Mouse (Mus musculus) adrenal gland, adult 2 months (tissue): ENCODE measurements around the gene Mamstr. TPM values are rescaled to one million over a fixed set of nuclear protein-coding genes. Genes with fewer than 3 reads are reported as not detected.

Source experiments
- DNase-seq: peaks from one replicate; pipeline ENCODE4 v3.0.0; 2021
- polyA plus RNA-seq: library from polyadenylated mRNA; depleted of rRNA; stranded (reverse); fragments of >200 nt; gene quantifications from 2 replicates; pipeline ENCODE4 v1.2.3, GENCODE M21; 2012; rRNA removed
- total RNA-seq, 2 experiments: library from RNA; stranded (reverse); gene quantifications; 2 replicates each; pipeline ENCODE4 v1.2.3; 2021

The Mamstr gene
- total and polyA plus RNA-seq, 3 experiments, result 3.0 to 5.8 (median 5.1) TPM

GRCm38 (mm10) chr7:45693921-45694591 is 54.3 kb downstream of the Mamstr start, which contains the start of gene Sec1:
Sec1 (minus strand) TSS chr7:45694402.
- no peak for DNase-seq

GRCm38 (mm10) chr7:45695098-45695497 is 55.3 kb downstream of the Mamstr start:
- DNase-seq, result no peak

Other genes starting within 250 kb of the Mamstr start
Only the 30 nearest of the 36 such genes appear.
- 10 to 100 TPM; 46.4 to 57.6 TPM for gene Gys1, start 205.1 kb upstream of the Mamstr start, total RNA-seq
- gene Gys1, start 205.1 kb upstream of the Mamstr start, polyA plus RNA-seq, result 64.0 and 82.1 TPM in 2 replicates
- gene Ruvbl2, start 201.9 kb upstream of the Mamstr start, total RNA-seq, result 10 to 100 TPM; 38.2 to 52.3 TPM
- 70.2 and 89.3 TPM in 2 replicates for gene Ruvbl2, start 201.9 kb upstream of the Mamstr start, polyA plus RNA-seq
- gene Ftl1, start 180.1 kb upstream of the Mamstr start, total RNA-seq, result 1,000 to 10,000 TPM; 1,338 to 1,480 TPM
- 7,024 and 7,397 TPM in 2 replicates for gene Ftl1, start 180.1 kb upstream of the Mamstr start, polyA plus RNA-seq
- gene Bax, start 173.1 kb upstream of the Mamstr start, total RNA-seq, result 10 to 100 TPM; 52.5 to 60.6 TPM
- gene Bax, start 173.1 kb upstream of the Mamstr start, polyA plus RNA-seq, result 148 and 158 TPM in 2 replicates
- gene Tulp2, start 158.1 kb upstream of the Mamstr start, total RNA-seq, result under 1 TPM; 0.41 to 0.75 TPM
- gene Tulp2, start 158.1 kb upstream of the Mamstr start, polyA plus RNA-seq, result 0.44 and 0.64 TPM in 2 replicates
- 10 to 100 TPM in 1 of 2 experiments, 1 to 10 TPM in 1; 2.2 to 33.5 TPM for gene Gm45808, start 153.2 kb upstream of the Mamstr start, total RNA-seq
- 0.45 TPM in 1 of 2 replicates, not detected in the other for gene Gm45808, start 153.2 kb upstream of the Mamstr start, polyA plus RNA-seq
- gene Dhdh, start 151.2 kb upstream of the Mamstr start, total RNA-seq, result 10 to 100 TPM; 55.4 to 71.1 TPM
- 17.6 and 21.4 TPM in 2 replicates for gene Dhdh, start 151.2 kb upstream of the Mamstr start, polyA plus RNA-seq
- gene Nucb1, start 129.6 kb upstream of the Mamstr start, total RNA-seq, result 100 to 1,000 TPM; 280 to 286 TPM
- 594 and 643 TPM in 2 replicates for gene Nucb1, start 129.6 kb upstream of the Mamstr start, polyA plus RNA-seq
- gene Ppp1r15a, start 113.7 kb upstream of the Mamstr start, total RNA-seq, result 10 to 100 TPM; 49.0 to 57.8 TPM
- 49.5 and 49.7 TPM in 2 replicates for gene Ppp1r15a, start 113.7 kb upstream of the Mamstr start, polyA plus RNA-seq
- gene Plekha4, start 113.6 kb upstream of the Mamstr start, total RNA-seq, result 1 to 10 TPM; 3.0 to 5.9 TPM
- 9.8 and 15.6 TPM in 2 replicates for gene Plekha4, start 113.6 kb upstream of the Mamstr start, polyA plus RNA-seq
- 1 to 10 TPM; 2.3 TPM for gene Hsd17b14, start 85.1 kb upstream of the Mamstr start, total RNA-seq
- 1.5 and 2.3 TPM in 2 replicates for gene Hsd17b14, start 85.1 kb upstream of the Mamstr start, polyA plus RNA-seq
- gene Bcat2, start 69.8 kb upstream of the Mamstr start, total RNA-seq, result 100 to 1,000 TPM; 213 to 292 TPM
- gene Bcat2, start 69.8 kb upstream of the Mamstr start, polyA plus RNA-seq, result 166 and 170 TPM in 2 replicates
- not detected for gene Fgf21, start 24.5 kb upstream of the Mamstr start, total RNA-seq
- 0.15 and 0.16 TPM in 2 replicates for gene Fgf21, start 24.5 kb upstream of the Mamstr start, polyA plus RNA-seq
- gene Fut1, start 22.7 kb upstream of the Mamstr start, total RNA-seq, result not detected
- not detected in 2 replicates for gene Fut1, start 22.7 kb upstream of the Mamstr start, polyA plus RNA-seq
- gene Izumo1, start 18.2 kb upstream of the Mamstr start, total RNA-seq, result under 1 TPM; 0.28 to 0.29 TPM
- gene Izumo1, start 18.2 kb upstream of the Mamstr start, polyA plus RNA-seq, result 0.65 and 0.89 TPM in 2 replicates
- 10 to 100 TPM; 13.5 to 20.6 TPM for gene Rasip1, start 12.5 kb upstream of the Mamstr start, total RNA-seq
- gene Rasip1, start 12.5 kb upstream of the Mamstr start, polyA plus RNA-seq, result 42.9 and 56.4 TPM in 2 replicates
- gene Fut2, start 26.4 kb downstream of the Mamstr start, total RNA-seq, result under 1 TPM in 1 of 2 experiments, not detected in 1; 0.09 TPM
- gene Fut2, start 26.4 kb downstream of the Mamstr start, polyA plus RNA-seq, result not detected in 2 replicates
- under 1 TPM in 1 of 2 experiments, not detected in 1; 0.31 TPM for gene Ntn5, start 44.0 kb downstream of the Mamstr start, total RNA-seq
- gene Ntn5, start 44.0 kb downstream of the Mamstr start, polyA plus RNA-seq, result 0.40 and 0.86 TPM in 2 replicates
- under 1 TPM; 0.29 to 0.41 TPM for gene Sec1, start 54.4 kb downstream of the Mamstr start, total RNA-seq
- gene Sec1, start 54.4 kb downstream of the Mamstr start, polyA plus RNA-seq, result 0.57 and 0.58 TPM in 2 replicates
- gene Car11, start 59.9 kb downstream of the Mamstr start, total RNA-seq, result 10 to 100 TPM; 10.9 to 18.6 TPM
- gene Car11, start 59.9 kb downstream of the Mamstr start, polyA plus RNA-seq, result 30.0 and 38.2 TPM in 2 replicates
- 100 to 1,000 TPM in 1 of 2 experiments, 10 to 100 TPM in 1; 54.3 to 225 TPM for gene Dbp, start 65.1 kb downstream of the Mamstr start, total RNA-seq
- 569 and 796 TPM in 2 replicates for gene Dbp, start 65.1 kb downstream of the Mamstr start, polyA plus RNA-seq
- 1,000 to 10,000 TPM in 1 of 2 experiments, 100 to 1,000 TPM in 1; 972 to 1,050 TPM for gene Rpl18, start 75.5 kb downstream of the Mamstr start, total RNA-seq
- 1,143 and 1,258 TPM in 2 replicates for gene Rpl18, start 75.5 kb downstream of the Mamstr start, polyA plus RNA-seq
- gene Sphk2, start 78.0 kb downstream of the Mamstr start, total RNA-seq, result 10 to 100 TPM; 38.9 to 39.5 TPM
- gene Sphk2, start 78.0 kb downstream of the Mamstr start, polyA plus RNA-seq, result 90.9 and 92.5 TPM in 2 replicates
- under 1 TPM; 0.72 to 0.86 TPM for gene Fam83e, start 81.2 kb downstream of the Mamstr start, total RNA-seq
- gene Fam83e, start 81.2 kb downstream of the Mamstr start, polyA plus RNA-seq, result 0.86 and 2.0 TPM in 2 replicates
- not detected for gene Spaca4, start 85.8 kb downstream of the Mamstr start, total RNA-seq
- not detected in 2 replicates for gene Spaca4, start 85.8 kb downstream of the Mamstr start, polyA plus RNA-seq
- 1 to 10 TPM; 6.2 to 8.6 TPM for gene Lmtk3, start 143.8 kb downstream of the Mamstr start, total RNA-seq
- gene Lmtk3, start 143.8 kb downstream of the Mamstr start, polyA plus RNA-seq, result 38.0 and 61.3 TPM in 2 replicates
- 1 to 10 TPM in 1 of 2 experiments, under 1 TPM in 1; 0.49 to 2.0 TPM for gene Sult2b1, start 144.7 kb downstream of the Mamstr start, total RNA-seq
- 1.6 and 2.9 TPM in 2 replicates for gene Sult2b1, start 144.7 kb downstream of the Mamstr start, polyA plus RNA-seq
- gene Cyth2, start 174.6 kb downstream of the Mamstr start, total RNA-seq, result 100 to 1,000 TPM; 127 to 129 TPM
- 147 and 170 TPM in 2 replicates for gene Cyth2, start 174.6 kb downstream of the Mamstr start, polyA plus RNA-seq
- under 1 TPM in 1 of 2 experiments, not detected in 1; 0.20 TPM for gene Kcnj14, start 184.8 kb downstream of the Mamstr start, total RNA-seq
- gene Kcnj14, start 184.8 kb downstream of the Mamstr start, polyA plus RNA-seq, result 0.70 and 1.8 TPM in 2 replicates
- gene Grwd1, start 191.0 kb downstream of the Mamstr start, total RNA-seq, result 10 to 100 TPM; 26.9 to 30.1 TPM
- gene Grwd1, start 191.0 kb downstream of the Mamstr start, polyA plus RNA-seq, result 22.1 and 27.4 TPM in 2 replicates